Mouse (Mus musculus) forelimb bud, embryonic 11.5 days (tissue): Measurements from ENCODE around the gene Fyb2.
"Not testable (repeated sequence)": the region's sequence is repeated elsewhere in the genome, so short reads cannot be mapped to it uniquely, and the experiment has no call there.

Experiments
- DNase-seq: peaks from one replicate; pipeline ENCODE4 v3.0.0-alpha.2; 2012; ENCODE audit warnings: low read depth, low spot score

Gene Fyb2

DNA sequence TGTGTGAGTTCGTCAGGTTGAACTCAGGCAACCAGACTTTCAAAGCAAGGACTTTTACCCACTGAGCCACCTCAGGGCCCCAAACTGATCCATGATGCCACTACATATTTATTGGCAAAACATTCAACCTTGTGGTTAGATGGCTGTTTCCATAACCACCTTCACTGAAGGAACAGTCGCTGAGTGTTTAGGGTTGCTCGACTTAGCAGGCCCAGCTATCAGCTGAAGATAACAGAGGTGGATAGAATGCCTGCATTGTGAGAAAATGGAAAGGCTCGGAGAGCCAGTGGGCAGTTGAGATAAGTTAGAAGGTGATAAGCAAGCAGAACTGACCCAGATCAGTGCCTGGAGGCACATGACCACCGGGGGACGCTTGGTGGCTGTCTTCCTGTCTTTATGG is 26.3 kb downstream of the Fyb2 start:
- no peak for DNase-seq

DNA sequence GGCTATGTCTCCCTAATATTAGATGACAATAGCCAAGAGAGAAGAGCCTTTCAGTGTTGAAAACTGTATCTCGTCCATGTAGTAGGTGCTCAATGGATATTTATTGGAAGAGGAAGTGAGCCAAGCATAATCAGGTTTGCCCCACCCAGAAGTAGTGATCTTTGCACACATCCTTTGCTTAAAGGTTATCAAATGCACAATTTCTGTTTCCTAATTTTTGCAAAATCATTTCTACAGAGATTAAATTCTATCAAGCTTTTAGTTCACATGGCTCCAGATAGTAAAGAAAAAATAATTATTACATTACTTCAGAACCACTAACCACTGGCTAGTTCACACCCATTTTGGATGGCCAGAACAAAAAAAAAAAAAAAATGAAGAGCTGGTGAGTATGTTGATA is 28.6 kb downstream of the Fyb2 start:
- no peak for DNase-seq

DNA sequence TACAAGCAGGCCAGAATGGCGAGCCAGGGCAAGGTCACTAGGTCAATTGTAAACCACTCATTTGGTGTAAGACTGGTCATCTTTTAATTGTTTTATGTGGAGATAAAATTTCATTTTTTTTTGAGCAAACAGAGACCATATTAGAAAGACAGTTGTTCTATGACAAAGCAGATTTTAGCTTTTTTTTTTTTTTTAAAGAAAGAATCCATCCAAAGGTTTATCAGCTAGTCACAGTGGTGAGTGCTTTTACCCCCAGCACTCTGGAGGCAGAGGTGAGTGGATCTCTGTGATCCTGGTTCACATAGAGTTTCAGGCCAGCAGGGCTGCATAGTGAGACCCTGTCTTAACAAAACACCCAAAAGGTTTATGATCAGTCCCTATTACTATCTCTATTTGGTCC is 31.2 kb downstream of the Fyb2 start:
- DNase-seq: no peak

DNA sequence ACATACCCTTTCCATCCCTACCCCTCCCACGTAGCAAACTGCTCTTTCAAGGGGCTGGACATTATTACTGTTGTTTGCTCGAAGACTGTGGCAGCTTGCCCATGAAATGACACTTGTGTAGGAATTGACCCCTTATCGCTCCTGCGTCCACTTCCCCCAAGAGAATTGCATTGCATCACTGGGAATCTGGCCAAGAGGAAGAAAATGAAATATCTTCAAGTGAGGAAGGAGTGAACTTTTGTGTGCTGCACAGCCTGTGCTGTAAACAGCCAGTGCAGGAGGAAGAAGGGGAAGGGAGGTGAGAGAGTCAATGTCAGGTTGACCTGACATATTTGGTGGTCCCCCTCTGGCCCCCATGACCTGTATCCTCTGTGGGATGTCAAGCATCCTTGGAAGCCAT is 35.6 kb downstream of the Fyb2 start:
- no peak for DNase-seq

DNA sequence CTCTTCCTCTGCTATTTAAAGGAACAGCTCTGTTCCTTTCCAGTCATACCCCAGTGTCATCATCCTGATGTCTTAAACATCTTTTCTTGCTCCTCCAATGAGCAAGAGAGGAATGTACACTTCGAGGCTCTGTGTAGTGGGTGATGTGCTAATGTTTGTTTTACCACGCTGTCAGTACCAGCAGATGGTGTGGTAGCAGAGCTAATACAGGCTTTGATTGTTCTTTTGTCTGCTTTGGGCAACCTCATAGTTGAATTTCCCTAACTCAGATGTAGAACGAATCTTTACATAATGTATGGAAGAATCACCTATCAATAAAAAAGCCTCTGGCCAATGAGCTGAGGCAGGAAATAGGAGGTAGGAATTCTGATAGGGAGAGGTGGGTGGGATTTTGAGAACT is 36.0 kb downstream of the Fyb2 start:
- no peak for DNase-seq

DNA sequence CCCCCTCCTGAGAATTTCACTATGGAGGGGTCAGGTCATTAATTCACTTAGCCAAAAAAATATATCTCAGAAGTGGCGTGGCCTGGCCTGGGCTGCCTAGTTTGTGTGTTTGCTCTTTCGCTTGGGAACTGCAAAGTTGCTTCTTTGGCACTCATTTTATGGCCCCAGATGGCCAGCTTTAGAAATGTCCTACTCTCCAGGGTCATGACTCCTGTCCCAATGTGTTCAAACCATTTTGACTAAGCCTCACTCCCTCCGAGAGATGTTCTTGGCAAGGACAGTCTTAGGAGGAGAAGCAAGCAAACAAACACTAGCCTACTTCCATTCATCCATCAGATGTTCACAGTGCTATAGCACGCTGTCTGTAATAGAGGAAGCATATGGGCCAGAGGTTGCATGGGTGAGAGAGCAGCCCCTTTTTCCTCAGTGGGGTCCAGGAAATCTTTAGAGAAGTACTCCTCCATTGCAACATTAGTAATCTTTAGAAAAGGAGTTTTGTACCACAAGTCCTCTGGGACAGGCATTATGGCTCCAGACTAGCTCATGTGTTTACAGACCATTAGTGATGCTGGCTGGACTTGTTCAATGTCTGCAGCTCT is 38.1 kb downstream of the Fyb2 start:
- DNase-seq: no peak

DNA sequence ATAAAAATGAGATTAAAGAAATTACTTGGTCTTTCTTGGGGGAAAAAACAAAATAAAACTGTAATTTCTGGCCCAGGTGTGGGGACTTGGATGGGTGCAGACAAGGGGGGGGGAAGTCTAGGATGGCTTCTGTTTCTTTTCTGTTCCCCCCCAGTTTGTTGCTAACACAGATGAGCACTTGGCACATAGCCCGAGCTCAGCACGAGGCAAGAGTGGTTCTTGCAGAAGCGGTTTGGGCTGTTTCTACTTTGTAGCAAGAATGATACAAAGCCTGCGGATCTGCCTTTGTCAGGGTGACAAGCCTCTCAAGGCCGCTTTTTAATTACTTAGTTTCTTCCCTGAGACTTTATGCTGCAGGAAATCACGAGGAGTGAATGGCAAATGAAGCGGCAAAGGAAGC is 43.4 kb downstream of the Fyb2 start:
- DNase-seq: no peak

DNA sequence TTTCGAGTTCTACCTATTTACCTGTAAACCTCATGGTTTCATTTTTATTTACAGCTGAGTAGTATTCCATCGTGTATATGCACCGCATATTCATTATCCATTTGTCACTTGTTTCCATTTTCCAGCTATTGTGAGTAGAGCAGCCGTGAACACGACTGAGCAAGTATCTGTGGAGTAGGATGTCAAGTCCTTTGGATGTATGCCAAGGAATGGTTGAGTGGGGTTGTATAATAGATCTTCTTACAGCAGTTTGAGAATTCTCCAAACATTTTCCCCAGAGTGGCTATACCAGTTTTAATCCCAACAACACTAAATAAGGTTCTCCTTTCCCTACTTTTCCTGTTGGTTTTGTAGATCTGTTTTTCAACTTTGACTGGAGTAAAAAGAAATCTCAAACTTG is 48.2 kb downstream of the Fyb2 start:
- DNase-seq: no peak

DNA sequence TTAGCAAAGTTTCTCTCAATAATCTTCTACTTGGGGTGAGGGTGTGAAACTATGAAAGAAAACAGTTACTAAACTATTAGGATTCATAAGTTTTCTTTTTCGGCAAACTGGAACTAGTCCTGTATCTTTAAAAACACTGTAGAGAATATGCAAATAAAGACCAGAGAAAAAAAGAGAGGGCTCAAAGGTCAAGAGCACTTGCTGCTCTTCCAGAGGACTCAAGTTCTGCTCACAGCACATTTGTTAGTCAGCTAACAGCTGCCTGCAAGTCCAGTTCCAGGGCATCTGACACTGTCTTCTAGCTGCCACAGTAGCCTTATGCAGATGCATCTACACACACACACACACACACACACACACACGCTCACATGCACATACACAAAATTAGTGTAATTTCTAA is 59.4 kb downstream of the Fyb2 start:
- DNase-seq: no peak

DNA sequence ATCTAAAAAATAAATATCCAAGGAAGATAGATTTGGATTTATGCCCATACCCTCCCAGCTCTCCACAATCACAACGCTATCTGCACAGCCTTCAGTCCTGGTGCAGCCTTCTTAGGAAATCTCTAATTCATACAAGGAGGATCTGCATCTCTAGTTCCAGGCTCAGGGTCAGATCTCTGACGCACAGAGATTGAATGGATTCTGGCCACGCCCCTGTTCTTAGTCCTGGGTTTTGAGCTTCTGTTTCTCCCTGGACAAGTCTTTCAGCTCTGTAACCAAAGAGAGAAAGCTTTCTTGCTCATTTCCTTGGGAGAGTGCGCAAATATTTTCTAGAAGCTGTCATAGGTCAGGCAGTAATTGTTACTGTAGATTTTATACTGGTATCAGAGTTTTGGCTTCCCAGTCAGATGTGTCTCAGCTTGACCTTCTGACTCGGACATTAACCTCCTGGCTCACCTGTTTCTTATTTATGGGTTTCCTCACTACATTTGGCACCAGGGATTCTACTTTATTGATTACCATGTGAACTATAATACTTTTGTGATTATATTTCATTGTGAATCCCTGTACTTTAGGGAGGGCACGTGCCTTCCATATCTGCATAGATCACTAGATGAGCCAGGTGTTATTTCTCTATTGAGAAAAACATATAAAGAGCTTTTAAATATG is 62.0 kb downstream of the Fyb2 start:
- no peak for DNase-seq

DNA sequence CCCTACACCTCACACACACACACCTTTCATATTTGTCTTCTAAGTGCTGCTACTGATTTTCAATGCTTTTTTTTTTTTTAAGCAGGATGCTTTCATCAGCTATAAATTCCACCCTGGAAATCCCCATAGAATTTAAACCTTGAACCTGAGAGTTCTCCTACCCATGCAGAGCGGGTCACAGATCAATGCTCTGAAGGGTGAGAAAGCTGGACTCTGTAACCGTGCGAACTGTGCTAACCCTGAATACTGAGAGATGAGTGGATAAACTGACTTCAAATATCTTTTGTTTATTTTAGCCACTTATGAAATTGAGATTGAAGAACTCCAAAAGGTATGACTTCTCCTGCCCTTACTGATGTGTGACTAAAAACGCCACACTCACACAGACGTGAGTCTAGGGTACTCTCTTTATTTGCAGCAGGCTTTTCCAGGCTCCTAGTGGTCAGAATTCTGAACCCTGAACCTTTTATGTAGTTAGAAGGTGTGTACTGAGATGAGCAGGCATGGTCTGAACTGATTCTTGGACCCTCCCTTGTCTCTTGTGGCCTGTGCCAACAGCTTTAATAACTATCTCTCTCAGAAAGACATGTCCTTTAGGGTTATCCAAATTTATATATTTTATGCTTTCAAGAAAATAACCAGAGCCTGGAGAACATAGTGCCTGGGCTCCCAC is 72.8 kb downstream of the Fyb2 start:
- no peak for DNase-seq

DNA sequence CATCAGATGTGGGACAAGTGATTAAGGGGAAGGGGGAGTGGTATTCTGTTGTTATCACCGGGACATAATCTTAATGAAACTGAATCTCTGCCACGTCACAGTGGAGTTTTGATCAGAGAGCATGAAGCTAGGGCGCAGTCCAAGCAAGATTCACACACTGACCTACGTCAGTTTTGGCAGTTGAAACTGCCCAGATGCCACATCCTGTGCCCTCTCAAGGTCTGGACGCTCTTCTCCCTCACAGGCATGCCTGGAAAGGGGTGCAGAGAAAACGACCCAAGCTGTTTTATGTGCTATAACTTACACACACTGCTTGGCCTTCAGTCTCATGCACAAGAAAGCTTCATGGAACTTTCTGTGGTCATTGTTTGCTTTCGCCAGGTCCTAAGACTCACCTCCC is 74.4 kb downstream of the Fyb2 start:
- no peak for DNase-seq

DNA sequence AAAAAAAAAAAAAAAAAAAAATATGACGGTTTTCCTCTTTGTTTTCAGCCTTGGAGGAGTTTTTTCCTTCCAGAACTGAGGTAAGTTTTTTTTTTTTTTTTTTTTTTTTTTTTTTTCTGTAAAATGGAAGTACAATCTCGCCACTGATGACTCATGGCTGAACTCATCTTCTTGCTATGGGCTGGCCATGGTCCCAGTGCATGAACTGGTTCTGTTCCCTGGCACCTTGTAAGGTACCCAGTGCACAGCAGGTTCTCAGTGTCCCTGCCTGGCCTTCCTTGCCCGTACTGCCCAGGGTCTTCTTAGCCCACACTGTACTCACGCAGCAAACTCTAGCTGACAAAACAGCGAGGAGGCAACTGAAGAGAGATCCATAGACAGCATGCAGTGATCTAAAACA is 74.8 kb downstream of the Fyb2 start:
- DNase-seq: no peak

DNA sequence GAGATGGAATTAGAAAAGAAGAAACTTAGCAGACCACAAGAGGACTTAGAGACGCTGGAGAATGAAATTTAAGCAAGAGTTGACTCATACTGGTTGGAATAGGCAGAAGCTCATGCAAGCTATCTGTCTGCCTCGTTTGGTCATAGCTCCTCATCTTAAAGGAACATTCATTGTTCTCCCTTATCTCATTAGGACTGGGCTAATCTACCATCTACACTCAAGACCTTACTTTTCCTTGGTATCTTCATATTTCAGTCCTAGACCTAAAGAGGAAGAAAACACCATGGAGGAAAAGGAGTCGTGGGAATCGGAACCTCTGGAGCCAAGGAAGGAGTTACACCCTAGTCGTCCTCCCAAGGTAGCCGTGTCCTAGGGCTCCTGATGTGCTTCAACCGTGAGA is 75.5 kb downstream of the Fyb2 start:
- DNase-seq: no peak

DNA sequence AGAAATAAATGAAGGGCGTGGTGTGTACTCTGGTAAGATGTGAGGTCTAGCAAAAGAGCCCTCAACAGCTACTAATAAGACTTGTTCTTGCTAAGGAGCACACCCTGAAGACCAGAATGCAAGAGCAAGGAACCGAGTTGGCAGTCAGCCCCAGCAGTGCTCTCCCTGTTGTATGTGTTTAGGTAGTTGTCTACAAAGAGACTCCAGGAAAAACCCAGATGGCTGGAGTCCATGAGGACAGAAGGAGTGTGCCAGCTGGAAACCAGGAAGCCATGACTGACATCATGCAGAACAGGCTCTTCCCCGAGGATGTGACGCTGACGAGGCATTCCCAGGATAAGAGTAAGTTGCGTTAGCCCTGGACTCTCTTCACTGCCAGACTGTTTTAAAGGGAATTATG is 76.8 kb downstream of the Fyb2 start:
- DNase-seq: no peak

DNA sequence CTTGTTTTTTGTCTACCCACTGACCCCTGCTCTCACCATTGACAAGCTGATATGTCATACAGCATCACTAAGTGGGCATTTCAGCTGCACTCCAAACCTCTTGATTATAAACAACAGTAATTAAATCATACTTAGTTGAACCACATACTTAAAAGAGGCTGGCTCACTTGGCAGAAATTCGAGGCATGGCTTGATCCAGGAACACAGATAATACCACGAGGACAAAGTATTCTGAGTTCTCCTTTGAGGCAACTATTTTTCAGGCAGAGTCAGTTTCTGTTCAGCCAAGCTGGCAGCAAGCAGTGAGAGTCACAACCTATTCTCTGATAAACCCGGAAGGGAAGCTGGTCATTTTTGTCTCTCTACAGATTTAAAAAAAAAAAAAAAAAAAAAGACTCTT is 77.4 kb downstream of the Fyb2 start:
- no peak for DNase-seq

DNA sequence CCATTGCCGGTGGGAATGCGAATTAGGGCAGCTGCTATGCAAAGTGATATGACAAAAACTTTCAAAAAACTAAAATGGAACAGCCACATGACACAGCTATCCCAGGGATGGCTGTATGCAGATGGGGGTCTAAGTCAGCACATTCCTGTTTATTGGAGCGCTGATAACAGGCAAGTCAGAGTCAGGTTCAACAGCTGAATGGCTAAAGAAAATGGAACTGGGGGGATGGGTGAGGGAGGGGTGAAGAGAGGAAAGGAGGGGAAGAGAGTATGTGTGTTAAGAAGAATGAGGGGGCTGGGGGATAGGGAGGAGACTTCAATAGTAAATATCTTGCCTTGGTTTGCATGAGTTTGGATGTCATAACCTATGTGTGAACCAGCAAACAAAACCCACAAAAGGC is 79.0 kb downstream of the Fyb2 start:
- DNase-seq: no peak

DNA sequence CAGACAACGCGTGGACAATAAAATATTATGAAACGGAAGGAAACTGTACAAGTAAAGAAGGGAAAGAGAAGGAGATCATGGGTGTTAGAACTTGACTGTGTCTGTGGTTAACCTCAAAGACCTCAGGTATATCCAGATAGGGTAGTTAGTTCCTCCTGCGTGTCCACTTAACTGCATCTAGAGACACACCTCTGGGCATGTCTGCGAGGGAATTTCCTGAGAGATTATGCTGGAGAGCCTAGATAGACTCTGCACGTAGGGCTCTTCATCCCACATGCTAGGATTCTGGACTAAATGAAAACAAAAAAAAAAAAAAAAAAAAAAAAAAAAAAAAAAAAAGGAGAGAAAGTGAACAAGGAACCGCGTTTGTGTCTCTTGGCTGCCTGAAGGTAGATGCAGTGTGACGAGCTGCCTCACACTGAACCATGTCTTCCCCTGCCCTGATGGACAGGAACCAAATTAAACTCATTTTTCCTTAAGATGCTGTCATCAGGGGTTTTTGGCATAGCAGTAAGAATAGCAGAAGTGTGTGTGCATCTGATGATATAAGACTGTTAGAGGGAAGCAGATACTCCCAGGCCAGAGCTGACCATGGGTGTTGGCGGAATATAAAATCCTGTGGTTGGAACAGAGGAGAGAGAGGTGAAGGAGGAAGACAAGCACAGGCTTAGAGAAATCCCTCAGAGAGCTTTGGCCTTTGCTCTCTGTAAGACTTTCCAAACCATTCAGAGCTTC is 80.1 kb downstream of the Fyb2 start:
- no peak for DNase-seq

DNA sequence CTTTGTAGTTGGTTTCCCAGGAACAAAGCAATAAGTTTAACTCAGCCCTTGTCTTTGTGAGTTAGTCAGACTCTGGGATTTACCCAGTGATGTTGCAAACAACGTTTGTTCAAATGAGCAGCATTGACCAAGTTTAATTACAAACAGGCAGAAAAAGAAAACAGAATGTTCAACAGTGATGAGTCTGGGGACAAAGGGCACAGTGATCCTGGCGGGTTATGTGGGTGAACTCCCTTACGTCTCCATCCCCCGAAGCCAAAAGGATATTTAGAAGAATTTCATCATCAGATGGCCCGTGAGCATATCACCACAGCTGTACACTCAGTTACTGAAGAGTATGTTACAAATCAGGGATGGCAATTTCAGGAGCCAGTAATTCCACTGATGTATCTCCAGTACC is 86.4 kb downstream of the Fyb2 start:
- no peak for DNase-seq

DNA sequence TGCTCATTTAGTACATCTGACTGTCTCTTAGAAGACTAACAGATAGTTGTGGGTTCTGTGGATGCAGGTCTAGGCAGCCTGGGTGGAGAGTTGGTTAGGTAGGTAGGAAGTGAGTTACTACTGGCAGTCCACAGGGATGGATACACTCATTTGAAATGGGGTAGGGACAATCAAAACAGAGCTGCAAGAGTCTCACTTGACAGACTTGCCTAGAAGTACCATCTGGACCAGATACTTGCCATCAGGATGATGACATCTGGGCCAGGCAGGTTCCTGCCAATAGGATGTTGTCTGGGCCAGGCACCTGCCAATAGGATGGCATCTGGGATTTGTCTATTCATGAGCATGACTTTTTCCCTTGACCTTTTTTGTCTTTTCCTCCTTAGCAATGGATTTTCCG is 88.5 kb downstream of the Fyb2 start:
- no peak for DNase-seq

DNA sequence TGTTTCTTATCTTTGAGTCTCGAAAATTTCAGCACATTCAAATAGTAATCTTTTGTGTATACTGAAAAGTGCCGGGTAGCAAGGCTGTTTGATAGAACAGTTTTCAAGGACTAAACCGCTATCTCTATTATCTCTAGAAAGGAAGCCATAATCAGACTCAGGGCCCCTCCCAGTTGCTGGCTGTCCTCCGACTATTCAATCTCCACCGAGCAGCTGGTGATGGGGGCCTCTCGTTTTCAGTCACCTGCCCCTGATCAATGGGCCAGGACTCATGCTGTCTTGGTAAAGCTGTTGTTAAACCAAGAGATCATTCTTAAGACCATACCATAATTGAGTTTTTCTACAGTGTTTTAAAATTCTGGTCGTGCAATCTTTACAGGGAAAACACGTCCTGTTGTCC is 90.9 kb downstream of the Fyb2 start:
- no peak for DNase-seq

DNA sequence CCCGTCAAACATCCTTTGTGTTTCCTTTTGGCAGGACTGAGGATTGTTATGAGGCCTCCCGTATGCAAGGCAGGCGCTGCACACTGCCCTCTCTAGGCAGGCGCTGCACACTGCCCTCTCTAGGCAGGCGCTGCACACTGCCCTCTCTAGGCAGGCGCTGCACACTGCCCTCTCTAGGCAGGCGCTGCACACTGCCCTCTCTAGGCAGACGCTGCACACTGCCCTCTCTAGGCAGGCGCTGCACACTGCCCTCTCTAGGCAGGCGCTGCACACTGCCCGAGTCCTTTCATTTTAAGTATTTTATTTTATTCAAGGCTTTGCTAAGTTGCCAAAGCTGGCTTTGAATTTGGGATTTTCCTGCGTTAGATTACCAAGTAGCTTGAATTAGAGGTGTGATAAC is 91.4 kb downstream of the Fyb2 start:
- DNase-seq: not testable (repeated sequence)
